Mouse (Mus musculus): Measurements from ENCODE around the gene Magi1. TPM values are rescaled to one million over a fixed set of nuclear protein-coding genes. Genes with fewer than 3 reads are reported as not detected.

The Magi1 gene
- total and polyA plus RNA-seq, 2 experiments from 2014 or later = 23.0 to 36.9 TPM

DNA sequence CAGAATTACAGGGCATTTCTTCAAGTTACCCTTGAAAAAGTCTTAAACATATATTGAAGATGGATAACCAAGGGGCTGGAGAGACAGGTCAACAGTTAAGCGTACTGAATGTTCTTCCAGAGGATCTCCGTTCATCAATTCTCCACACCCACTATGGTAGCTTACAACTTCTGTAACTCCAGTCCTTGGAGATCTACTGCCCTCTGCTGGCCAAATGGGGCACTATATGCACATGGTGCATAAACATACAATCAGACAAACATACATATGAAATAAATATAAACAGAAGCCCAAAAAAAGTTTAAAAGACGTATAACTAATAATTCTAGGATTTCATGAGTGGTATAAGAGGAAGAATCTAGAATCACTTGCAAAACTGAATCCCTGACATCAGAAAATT, 244.8 kb downstream of the Magi1 start:
- H3K4me3 ChIP-seq (ENCODE audit: low read length) = no peak overlapping the region
- H3K27me3 ChIP-seq (ENCODE audit: insufficient read depth, low read length) = no peaks in the 10 kb centered on the region
- 98% methylated on average over 3 of the region's 3 CpGs for WGBS
- ATAC-seq = no peak
- H3K36me3 ChIP-seq (ENCODE audit: insufficient read depth, low read length) = no peaks in the 10 kb centered on the region
- no peak overlapping the region for H3K9ac ChIP-seq (replicated peaks; ENCODE audit: low read length)
- TF ChIP-seq CTCF (IDR thresholded peaks at IDR 0.05; ENCODE audit: low read depth) = peak; percentile 46
- no peak overlapping the region for H3K27ac ChIP-seq
- no peak for DNase-seq (ENCODE audit: low spot score)
- H3K4me1 ChIP-seq (ENCODE audit: insufficient read depth, low read length) = no peaks in the 10 kb centered on the region
- H3K9me3 ChIP-seq (ENCODE audit: low read length) = no peaks in the 10 kb centered on the region
- no peak overlapping the region for H3K4me2 ChIP-seq (ENCODE audit: low read depth, low read length)

DNA sequence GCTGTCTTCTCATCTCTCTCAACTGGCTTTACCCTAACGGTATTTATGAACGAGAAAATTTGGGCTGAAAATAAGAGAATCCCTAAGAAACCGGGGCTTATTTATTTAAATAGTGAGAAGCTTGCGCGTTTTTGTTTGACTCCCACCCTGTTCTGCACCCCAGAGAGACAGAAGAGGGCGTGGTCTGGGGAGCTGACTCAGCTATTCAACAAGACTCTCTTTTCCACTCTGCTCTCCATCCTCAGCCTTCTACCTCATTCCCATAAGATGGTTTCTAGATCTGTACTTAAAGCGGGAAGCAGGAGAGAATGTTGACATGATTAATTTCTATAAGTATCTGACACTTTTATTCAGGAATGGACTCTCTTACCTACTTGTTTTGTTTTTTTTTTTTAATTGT, 247.2 kb downstream of the Magi1 start:
- no peak for ATAC-seq
- Histone ChIP-seq H3K9me3 (ENCODE audit: low read length) (no peaks in the 10 kb centered on the region), H3K27me3 (ENCODE audit: insufficient read depth, low read length) (no peaks in the 10 kb centered on the region), H3K36me3 (ENCODE audit: insufficient read depth, low read length) (no peaks in the 10 kb centered on the region), H3K9ac (replicated peaks; ENCODE audit: low read length) (no peak overlapping the region), H3K4me3 (ENCODE audit: low read length) (no peak overlapping the region), H3K4me1 (ENCODE audit: insufficient read depth, low read length) (no peaks in the 10 kb centered on the region), H3K27ac (no peak overlapping the region), H3K4me2 (ENCODE audit: low read depth, low read length) (no peak overlapping the region)
- WGBS = 76% methylated on average over 7 of the region's 7 CpGs
- DNase-seq (ENCODE audit: low spot score) = no peak
- TF ChIP-seq CTCF (IDR thresholded peaks at IDR 0.05; ENCODE audit: low read depth) = no peak

DNA sequence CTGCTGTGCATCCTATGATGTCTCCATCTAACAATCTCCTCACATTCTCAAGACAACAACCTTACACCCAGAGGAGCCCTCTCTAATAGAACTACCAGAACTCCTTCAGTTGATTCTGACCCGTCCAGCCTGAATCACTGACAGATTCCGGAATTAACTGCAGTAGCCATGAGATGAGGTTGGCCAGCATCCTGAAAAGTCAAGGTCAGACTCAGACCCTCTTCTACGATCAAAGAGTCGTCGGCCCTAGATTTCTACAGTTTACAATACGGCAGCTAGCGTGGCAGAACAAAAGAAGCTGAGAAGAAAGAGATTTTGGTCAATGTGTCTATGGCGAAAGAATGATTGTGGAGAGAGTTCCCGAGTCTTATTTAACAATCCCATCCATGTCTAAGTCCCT, 257.4 kb downstream of the Magi1 start:
- Histone ChIP-seq H3K9ac (replicated peaks; ENCODE audit: low read length) (no peak overlapping the region), H3K27ac (no peak overlapping the region), H3K4me1 (ENCODE audit: insufficient read depth, low read length) (no peaks in the 10 kb centered on the region), H3K9me3 (ENCODE audit: low read length) (no peaks in the 10 kb centered on the region), H3K27me3 (ENCODE audit: insufficient read depth, low read length) (no peaks in the 10 kb centered on the region), H3K4me2 (ENCODE audit: low read depth, low read length) (no peak overlapping the region), H3K36me3 (ENCODE audit: insufficient read depth, low read length) (no peaks in the 10 kb centered on the region), H3K4me3 (ENCODE audit: low read length) (no peak overlapping the region)
- 77% methylated on average over 9 of the region's 9 CpGs for WGBS
- DNase-seq (ENCODE audit: low spot score) (no peak), ATAC-seq (no peak)
- no peak for TF ChIP-seq CTCF (IDR thresholded peaks at IDR 0.05; ENCODE audit: low read depth)

DNA sequence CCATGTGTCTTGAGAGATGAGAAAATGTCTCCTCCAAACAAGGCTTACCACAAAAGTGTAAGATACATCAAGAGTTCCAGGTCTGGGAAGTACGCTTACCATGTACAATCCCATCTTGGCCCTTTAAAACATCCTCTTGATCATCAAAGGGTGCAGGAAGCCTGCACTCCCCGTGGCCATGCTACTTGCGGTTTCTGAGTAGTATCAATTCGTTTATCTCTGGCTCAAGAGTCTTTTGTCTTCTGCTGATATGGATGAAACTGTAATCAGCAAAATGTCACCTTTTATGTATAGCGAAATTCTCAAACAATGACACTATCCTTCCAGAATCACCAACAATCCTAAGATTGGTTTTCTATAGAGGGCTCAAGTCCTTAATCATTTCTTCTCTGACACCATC, 261.3 kb downstream of the Magi1 start:
- no peak overlapping the region for H3K4me3 ChIP-seq (ENCODE audit: low read length)
- TF ChIP-seq CTCF (IDR thresholded peaks at IDR 0.05; ENCODE audit: low read depth) = no peak
- no peak for DNase-seq (ENCODE audit: low spot score)
- no peaks in the 10 kb centered on the region for H3K9me3 ChIP-seq (ENCODE audit: low read length)
- no peaks in the 10 kb centered on the region for H3K4me1 ChIP-seq (ENCODE audit: insufficient read depth, low read length)
- H3K9ac ChIP-seq (replicated peaks; ENCODE audit: low read length) = no peak overlapping the region
- no peak for ATAC-seq
- H3K27ac ChIP-seq = no peak overlapping the region
- 86% methylated on average over 5 of the region's 5 CpGs for WGBS
- no peak overlapping the region for H3K4me2 ChIP-seq (ENCODE audit: low read depth, low read length)
- no peaks in the 10 kb centered on the region for H3K36me3 ChIP-seq (ENCODE audit: insufficient read depth, low read length)
- H3K27me3 ChIP-seq (ENCODE audit: insufficient read depth, low read length) = no peaks in the 10 kb centered on the region

DNA sequence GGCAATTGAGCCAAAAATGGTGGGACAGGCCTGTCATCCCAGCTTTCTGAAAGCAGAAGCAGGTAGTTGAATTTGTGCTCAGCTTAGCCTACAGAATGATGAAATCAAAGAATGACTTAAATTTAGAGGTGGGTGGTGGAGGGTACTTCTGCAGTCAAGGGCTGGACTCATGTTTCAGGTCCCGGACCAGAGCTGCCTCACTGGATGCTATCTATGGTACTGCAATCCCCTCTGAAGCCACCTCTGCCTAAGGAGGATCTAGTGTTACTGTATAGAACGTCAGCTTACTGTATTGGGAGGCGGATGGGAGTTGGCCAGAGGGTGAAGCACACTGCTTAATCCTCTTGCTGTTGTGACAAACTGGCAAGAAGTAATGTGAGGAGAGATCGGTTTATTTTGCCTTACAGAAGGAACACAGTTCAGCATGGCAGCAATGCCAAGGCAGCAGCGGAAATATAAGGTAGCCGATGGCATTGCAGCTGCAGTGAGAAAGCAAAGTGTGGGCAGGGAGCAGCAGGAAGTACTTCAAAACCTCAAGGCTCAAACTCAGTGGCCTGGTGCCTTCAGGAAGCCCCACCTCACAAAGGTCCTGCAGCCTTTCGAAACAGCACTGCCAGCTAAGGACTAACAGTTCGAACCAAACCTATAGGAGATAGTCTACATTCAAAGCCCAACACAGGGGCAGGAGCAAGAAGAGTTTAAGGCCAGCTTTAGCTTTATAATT, 262.3 kb downstream of the Magi1 start:
- H3K36me3 ChIP-seq (ENCODE audit: insufficient read depth, low read length) = no peaks in the 10 kb centered on the region
- no peaks in the 10 kb centered on the region for H3K4me1 ChIP-seq (ENCODE audit: insufficient read depth, low read length)
- WGBS = 89% methylated on average over 8 of the region's 8 CpGs

DNA sequence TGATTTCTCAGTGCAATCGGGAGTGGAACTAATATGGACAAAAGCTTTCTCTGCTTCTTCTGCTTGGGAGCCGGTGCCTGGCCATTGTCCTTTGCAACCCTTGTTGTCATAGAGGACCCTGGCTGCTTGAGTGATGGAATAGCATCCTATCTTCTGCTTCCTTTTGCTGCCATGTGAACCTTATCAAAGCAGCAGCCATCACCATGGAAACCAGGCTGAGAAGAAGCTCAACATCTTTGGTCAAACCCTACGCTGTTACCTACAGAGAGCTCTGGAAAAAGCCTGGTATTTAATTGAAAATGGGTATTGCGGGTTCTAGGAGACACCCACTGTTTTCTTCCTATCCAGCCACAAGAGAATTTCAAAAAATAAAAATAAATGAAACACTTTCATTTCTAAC, 263.2 kb downstream of the Magi1 start:
- no peak for TF ChIP-seq CTCF (IDR thresholded peaks at IDR 0.05; ENCODE audit: low read depth)
- WGBS = 35% methylated on average over 4 of the region's 4 CpGs
- Histone ChIP-seq H3K36me3 (ENCODE audit: insufficient read depth, low read length) (no peaks in the 10 kb centered on the region), H3K4me2 (ENCODE audit: low read depth, low read length) (no peak overlapping the region), H3K9me3 (ENCODE audit: low read length) (no peaks in the 10 kb centered on the region), H3K4me3 (ENCODE audit: low read length) (no peak overlapping the region), H3K9ac (replicated peaks; ENCODE audit: low read length) (no peak overlapping the region), H3K27me3 (ENCODE audit: insufficient read depth, low read length) (no peaks in the 10 kb centered on the region), H3K27ac (no peak overlapping the region), H3K4me1 (ENCODE audit: insufficient read depth, low read length) (no peaks in the 10 kb centered on the region)
- no peak for ATAC-seq
- DNase-seq (ENCODE audit: low spot score) = peak; percentile 47

More for the DNA sequence above, 262.3 kb downstream of the Magi1 start:
- TF ChIP-seq CTCF (IDR thresholded peaks at IDR 0.05; ENCODE audit: low read depth) = no peak
- no peak overlapping the region for H3K9ac ChIP-seq (replicated peaks; ENCODE audit: low read length)
- no peak for ATAC-seq
- no peak for DNase-seq (ENCODE audit: low spot score)
- H3K9me3 ChIP-seq (ENCODE audit: low read length) = no peaks in the 10 kb centered on the region
- H3K4me3 ChIP-seq (ENCODE audit: low read length) = no peak overlapping the region
- H3K27ac ChIP-seq = no peak overlapping the region
- no peaks in the 10 kb centered on the region for H3K27me3 ChIP-seq (ENCODE audit: insufficient read depth, low read length)
- no peak overlapping the region for H3K4me2 ChIP-seq (ENCODE audit: low read depth, low read length)

DNA sequence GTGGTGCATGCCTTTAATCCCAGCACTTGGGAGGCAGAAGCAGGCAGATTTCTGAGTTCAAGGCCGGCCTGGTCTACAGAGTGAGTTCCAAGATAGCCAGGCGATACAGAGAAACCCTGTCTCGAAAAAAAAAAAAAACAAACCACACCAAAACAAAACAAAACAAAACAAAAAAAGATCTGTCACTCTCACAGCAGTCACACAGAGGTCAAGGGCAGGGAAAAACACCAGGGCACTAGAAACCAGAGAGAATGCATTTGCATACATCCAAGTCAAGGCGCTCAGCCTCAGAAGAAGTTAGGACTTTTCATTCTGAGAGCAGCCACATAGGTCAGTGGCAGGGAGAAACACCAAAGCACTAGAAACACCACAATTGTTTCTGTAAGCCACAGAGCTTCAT, 263.8 kb downstream of the Magi1 start:
- Histone ChIP-seq H3K4me1 (ENCODE audit: insufficient read depth, low read length) (no peaks in the 10 kb centered on the region), H3K9ac (replicated peaks; ENCODE audit: low read length) (no peak overlapping the region), H3K4me2 (ENCODE audit: low read depth, low read length) (no peak overlapping the region), H3K36me3 (ENCODE audit: insufficient read depth, low read length) (no peaks in the 10 kb centered on the region), H3K27ac (no peak overlapping the region), H3K9me3 (ENCODE audit: low read length) (no peaks in the 10 kb centered on the region), H3K4me3 (ENCODE audit: low read length) (no peak overlapping the region), H3K27me3 (ENCODE audit: insufficient read depth, low read length) (no peaks in the 10 kb centered on the region)
- no peak for DNase-seq (ENCODE audit: low spot score)
- no peak for TF ChIP-seq CTCF (IDR thresholded peaks at IDR 0.05; ENCODE audit: low read depth)
- WGBS = 81% methylated on average over 4 of the region's 4 CpGs
- no peak for ATAC-seq

All from hindbrain, postnatal 0 days (tissue).